Mouse (Mus musculus) cerebellum, adult 2 months (tissue): ENCODE results near the gene Olfr571.

Source experiments
- CTCF ChIP-seq: fragments of 200-500 bp; IDR thresholded peaks from 2 replicates; pipeline ENCODE4 v1.5.1; 2011; ENCODE audit warnings: low read depth, mild to moderate bottlenecking, control low read depth, low read length, moderate library complexity, borderline replicate concordance; ENCODE audit not compliant: insufficient read depth
- POLR2A ChIP-seq: fragments of 200-500 bp; IDR thresholded peaks from 2 replicates; pipeline ENCODE4 v1.6.1; 2011; ENCODE audit warnings: low read length, control low read depth, borderline replicate concordance; ENCODE audit not compliant: insufficient read depth

DNA sequence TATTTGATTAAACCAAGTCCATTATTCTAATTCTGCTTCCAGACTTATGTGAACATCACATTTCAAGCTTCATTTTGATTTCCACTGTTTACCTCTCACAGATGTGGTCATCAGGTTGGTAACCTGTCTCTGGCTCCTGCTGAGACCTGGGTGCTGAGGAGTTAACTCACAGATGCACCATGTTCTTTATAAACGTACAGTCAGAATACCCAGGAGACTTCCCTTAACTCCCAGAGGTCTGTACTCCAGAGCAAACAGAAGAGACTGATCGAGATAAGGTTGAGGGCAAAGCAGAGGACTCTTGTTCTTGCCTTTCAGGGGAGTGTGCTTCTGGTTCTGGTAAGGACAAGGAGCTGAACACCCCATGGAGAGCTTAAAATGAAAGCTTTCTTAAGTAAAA, 45.0 kb upstream of the Olfr571 start, which contains the start of gene Olfr576:
- TF ChIP-seq CTCF, result no peak
- TF ChIP-seq POLR2A, result no peak
